Mouse (Mus musculus) liver, embryonic 12.5 days (tissue): ENCODE measurements around the gene Rad9a. TPM values are rescaled to one million over a fixed set of nuclear protein-coding genes. Genes with fewer than 3 reads are reported as not detected.
A peak's percentile ranks its signal among the peaks of the same experiment; 100 is the strongest.

ENCODE experiments used
- ATAC-seq: fragments of 200-750 bp; cut with Nextera tagmentation; 2 replicates; pipeline ENCODE4 v1.8.0; 2017; ENCODE audit warnings: moderate number of reproducible peaks, mild to moderate bottlenecking, moderate library complexity
- H3K27ac ChIP-seq: fragments of 300-500 bp; sonication (generic); 2 replicates; pipeline ENCODE4 v1.5.1; 2016; ENCODE audit warnings: mild to moderate bottlenecking
- H3K27me3 ChIP-seq: fragments of 300-500 bp; sonication (generic); replicated peaks from 2 replicates; pipeline ENCODE4 v1.6.1; 2016; ENCODE audit warnings: mild to moderate bottlenecking, moderate library complexity
- H3K36me3 ChIP-seq: fragments of 300-500 bp; sonication (generic); 2 replicates; pipeline ENCODE4 v1.6.1; 2016; ENCODE audit warnings: mild to moderate bottlenecking, moderate library complexity
- H3K4me1 ChIP-seq: fragments of 300-500 bp; sonication (generic); 2 replicates; pipeline ENCODE4 v1.6.1; 2016
- H3K4me2 ChIP-seq: fragments of 300-500 bp; sonication (generic); 2 replicates; pipeline ENCODE4 v1.6.1; 2016; ENCODE audit warnings: mild to moderate bottlenecking, moderate library complexity
- H3K4me3 ChIP-seq: fragments of 300-500 bp; sonication (generic); 2 replicates; pipeline ENCODE4 v1.5.1; 2016; ENCODE audit warnings: mild to moderate bottlenecking, moderate library complexity
- H3K9ac ChIP-seq: fragments of 300-500 bp; sonication (generic); 2 replicates; pipeline ENCODE4 v1.6.1; 2016; ENCODE audit warnings: mild to moderate bottlenecking, moderate library complexity
- H3K9me3 ChIP-seq: fragments of 300-500 bp; sonication (generic); replicated peaks from 2 replicates; pipeline ENCODE4 v1.6.1; 2016; ENCODE audit warnings: mild to moderate bottlenecking, moderate library complexity
- WGBS: fragments of 180-500 bp; shearing (Covaris S2); methylation state at CpG from one replicate; pipeline ENCODE4 v1.1.7; 2016; ENCODE audit not compliant: insufficient replicate concordance; 5-methylcytosine and 5-hydroxymethylcytosine counted together
- polyA plus RNA-seq: library from polyadenylated mRNA; unstranded; fragments of >200 nt; fragmentation: Nextera tagmentation; extraction: Ambion mirVana; gene quantifications from 2 replicates; pipeline ENCODE4 v1.2.1, GENCODE M21; 2016

Rad9a gene
- polyA plus RNA-seq, 1 experiment from 2014 or later: 26.5 TPM

DNA sequence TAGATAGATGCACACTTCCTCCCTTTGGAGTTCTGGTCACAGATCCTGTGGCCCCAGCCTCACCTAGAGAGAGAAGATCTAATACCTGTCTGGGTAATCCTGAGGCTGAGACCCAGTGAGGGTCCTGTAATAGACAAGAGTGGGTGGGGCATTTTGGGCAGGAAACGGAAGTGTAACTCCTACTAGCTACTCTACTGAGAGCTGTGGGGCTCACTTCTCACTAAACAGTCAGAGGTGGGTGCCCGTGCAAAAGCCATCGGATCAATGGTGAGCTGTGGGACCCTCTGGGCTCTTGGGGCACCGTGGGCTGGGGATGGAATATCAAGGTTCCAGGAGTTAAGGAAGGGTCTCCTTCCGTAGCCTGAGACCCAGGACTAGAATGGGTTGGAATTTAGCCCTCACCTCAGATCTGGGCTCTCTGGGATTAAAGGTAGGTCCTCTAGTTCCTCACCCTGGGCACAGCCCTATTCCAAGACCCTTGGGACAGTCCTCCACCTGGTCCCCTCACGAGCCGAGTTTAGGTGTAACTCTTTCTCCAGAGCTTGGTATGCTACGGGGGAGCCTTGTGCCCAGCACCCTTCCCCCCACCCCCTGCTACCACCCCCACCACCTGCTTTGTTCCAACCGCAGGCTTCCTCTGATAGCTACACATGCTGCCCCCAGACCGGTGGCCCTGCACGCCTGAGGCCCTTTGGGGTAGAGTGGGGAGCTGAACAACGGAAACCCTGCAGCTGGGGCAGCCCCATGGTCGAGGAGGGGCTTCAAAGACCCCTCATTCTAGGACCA is 46.8 kb downstream of the Rad9a start:
- H3K36me3 ChIP-seq: peaks cover 84% of the 10 kb centered on the region
- no peaks in the 10 kb centered on the region for H3K9me3 ChIP-seq
- peak overlapping the region; percentile 20 for H3K4me3 ChIP-seq
- peak overlapping the region; percentile 41; the same call in 1 of the 2 replicates for H3K9ac ChIP-seq
- 32% methylated on average over 13 of the region's 13 CpGs for WGBS
- ATAC-seq: peak; percentile 22; the same call in 1 of the 2 replicates
- peak overlapping the region; percentile 46 for H3K4me2 ChIP-seq
- peak overlapping the region; percentile 8; the same call in 1 of the 2 replicates for H3K27ac ChIP-seq
- peaks cover 42% of the 10 kb centered on the region for H3K4me1 ChIP-seq
- H3K27me3 ChIP-seq: no peaks in the 10 kb centered on the region

GRCm38 (mm10) chr19:4153232-4153654 is 48.2 kb downstream of the Rad9a start, which contains the start of gene Ptprcap:
Ptprcap (plus strand) TSS chr19:4153604.
- Histone ChIP-seq H3K9me3 (no peaks in the 10 kb centered on the region), H3K27me3 (no peaks in the 10 kb centered on the region), H3K36me3 (peaks cover 71% of the 10 kb centered on the region), H3K9ac (no peak within 1 kb of the TSS), H3K4me2 (peak within 1 kb of the TSS; percentile 46), H3K4me3 (no peak within 1 kb of the TSS; the same call in 1 of the 2 replicates), H3K27ac (peak within 1 kb of the TSS; percentile 8; the same call in 1 of the 2 replicates), H3K4me1 (peaks cover 52% of the 10 kb centered on the region)
- WGBS: 76% methylated on average over 11 of the region's 11 CpGs
- no peak for ATAC-seq

DNA sequence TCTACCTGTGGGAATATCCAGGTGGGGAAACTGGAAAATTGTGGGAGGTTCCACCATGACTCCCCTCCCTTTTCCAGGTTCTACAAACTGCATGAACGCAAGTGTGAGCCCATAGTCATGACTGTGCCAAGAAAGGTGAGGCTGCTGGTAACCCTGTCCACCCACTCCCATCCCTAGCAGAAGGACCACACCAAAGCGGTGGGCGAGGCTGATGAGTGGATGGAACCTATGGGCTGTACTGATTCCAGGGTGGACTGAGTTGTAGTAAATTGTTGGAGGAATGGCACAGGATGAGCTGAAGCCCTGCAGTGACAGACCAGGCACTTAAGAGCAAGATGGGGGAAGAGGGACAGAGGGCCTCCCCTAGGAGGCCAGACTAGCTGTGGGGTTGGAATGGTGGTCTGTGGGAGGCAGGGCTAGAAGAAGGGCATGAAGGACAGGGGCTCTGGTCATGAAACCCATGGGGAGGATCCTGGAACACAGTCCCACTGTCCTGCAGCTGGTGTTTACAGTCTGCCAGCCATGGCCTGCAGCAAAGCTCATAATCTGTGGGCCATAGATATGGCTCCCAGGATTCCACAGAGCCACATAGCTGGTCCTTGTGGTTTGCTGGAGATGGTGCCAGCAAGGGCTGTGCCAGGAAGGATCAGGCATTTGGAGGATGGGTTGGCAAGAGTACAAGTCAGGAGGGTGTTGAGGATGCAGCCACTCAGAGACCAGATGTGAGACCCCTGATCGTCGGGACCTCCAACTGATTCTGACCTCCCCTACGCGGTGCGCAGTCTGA is 48.8 kb downstream of the Rad9a start:
- Histone ChIP-seq H3K4me2 (no peak overlapping the region), H3K9ac (no peak overlapping the region), H3K27ac (0 out of 2 replicates have a peak overlapping the region, but pooled peaks have one; percentile 8), H3K27me3 (no peaks in the 10 kb centered on the region), H3K36me3 (peaks cover 65% of the 10 kb centered on the region), H3K4me3 (no peak overlapping the region), H3K4me1 (peaks cover 58% of the 10 kb centered on the region), H3K9me3 (no peaks in the 10 kb centered on the region)
- 88% methylated on average over 8 of the region's 8 CpGs for WGBS
- no peak for ATAC-seq

GRCm38 (mm10) chr19:4151898-4152297 is 49.6 kb downstream of the Rad9a start:
- H3K4me1 ChIP-seq: peaks cover 60% of the 10 kb centered on the region
- no peak overlapping the region for H3K27ac ChIP-seq
- WGBS: 79% methylated on average over 5 of the region's 5 CpGs
- H3K4me2 ChIP-seq: no peak overlapping the region
- H3K27me3 ChIP-seq: no peaks in the 10 kb centered on the region
- no peak overlapping the region for H3K9ac ChIP-seq
- no peak overlapping the region for H3K4me3 ChIP-seq
- peaks cover 57% of the 10 kb centered on the region for H3K36me3 ChIP-seq
- H3K9me3 ChIP-seq: no peaks in the 10 kb centered on the region
- ATAC-seq: no peak

- H3K9me3 ChIP-seq: no peaks in the 10 kb centered on the region
- no peak overlapping the region for H3K4me2 ChIP-seq
- H3K36me3 ChIP-seq: peaks cover 53% of the 10 kb centered on the region
- ATAC-seq: no peak
- H3K4me1 ChIP-seq: peaks cover 60% of the 10 kb centered on the region
- 80% methylated on average over 5 of the region's 5 CpGs for WGBS
- no peak overlapping the region for H3K27ac ChIP-seq
- no peaks in the 10 kb centered on the region for H3K27me3 ChIP-seq
- H3K9ac ChIP-seq: no peak overlapping the region
- H3K4me3 ChIP-seq: no peak overlapping the region
These were observed 50.0 kb downstream of the Rad9a start for GRCm38 (mm10) chr19:4151488-4151860.

DNA sequence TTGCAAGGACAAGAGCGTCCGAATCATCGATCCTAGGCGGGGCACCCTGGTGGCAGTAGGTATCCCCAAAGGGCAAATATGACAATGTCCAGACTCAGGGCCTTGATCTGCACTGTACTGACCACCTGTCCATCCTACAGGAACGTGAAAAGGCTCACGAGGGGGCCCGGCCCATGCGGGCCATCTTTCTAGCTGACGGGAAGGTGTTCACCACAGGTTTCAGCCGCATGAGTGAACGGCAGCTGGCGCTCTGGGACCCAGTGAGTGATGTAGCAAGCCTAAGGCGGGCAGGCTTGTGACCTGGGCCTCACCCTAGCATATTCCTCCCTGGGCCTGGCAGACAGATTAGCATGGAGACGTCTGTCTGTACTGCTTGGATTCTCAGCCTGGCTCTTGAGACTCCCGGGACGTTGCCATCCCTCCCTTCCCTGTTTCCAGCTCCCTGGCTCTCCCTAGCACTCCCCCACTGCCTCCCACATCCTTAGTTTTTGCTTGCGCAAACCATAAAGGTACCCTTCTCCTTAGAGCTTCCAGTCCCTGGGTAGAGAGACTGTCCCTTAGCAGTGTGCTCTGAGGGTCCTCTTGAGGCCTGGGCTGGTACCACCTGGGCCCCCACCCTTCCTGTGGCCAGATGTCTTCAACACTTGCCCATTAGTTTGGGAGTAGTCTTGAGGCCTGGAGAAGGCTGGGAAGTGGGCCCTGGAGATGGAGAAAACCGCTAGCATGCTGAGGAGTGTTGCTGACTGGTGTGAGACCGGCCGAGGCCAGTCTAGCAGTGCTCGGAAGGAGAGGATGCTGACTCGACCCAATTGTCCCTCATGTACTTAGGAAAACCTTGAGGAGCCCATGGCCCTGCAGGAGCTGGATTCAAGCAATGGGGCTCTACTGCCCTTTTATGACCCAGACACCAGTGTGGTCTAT is 50.6 kb downstream of the Rad9a start:
- Histone ChIP-seq H3K4me2 (0 out of 2 replicates have a peak overlapping the region, but pooled peaks have one; percentile 86), H3K4me1 (peaks cover 56% of the 10 kb centered on the region), H3K27me3 (no peaks in the 10 kb centered on the region), H3K27ac (no peak overlapping the region), H3K9ac (no peak overlapping the region), H3K36me3 (peaks cover 46% of the 10 kb centered on the region), H3K4me3 (no peak overlapping the region), H3K9me3 (no peaks in the 10 kb centered on the region)
- 85% methylated on average over 22 of the region's 22 CpGs for WGBS
- no peak for ATAC-seq

DNA sequence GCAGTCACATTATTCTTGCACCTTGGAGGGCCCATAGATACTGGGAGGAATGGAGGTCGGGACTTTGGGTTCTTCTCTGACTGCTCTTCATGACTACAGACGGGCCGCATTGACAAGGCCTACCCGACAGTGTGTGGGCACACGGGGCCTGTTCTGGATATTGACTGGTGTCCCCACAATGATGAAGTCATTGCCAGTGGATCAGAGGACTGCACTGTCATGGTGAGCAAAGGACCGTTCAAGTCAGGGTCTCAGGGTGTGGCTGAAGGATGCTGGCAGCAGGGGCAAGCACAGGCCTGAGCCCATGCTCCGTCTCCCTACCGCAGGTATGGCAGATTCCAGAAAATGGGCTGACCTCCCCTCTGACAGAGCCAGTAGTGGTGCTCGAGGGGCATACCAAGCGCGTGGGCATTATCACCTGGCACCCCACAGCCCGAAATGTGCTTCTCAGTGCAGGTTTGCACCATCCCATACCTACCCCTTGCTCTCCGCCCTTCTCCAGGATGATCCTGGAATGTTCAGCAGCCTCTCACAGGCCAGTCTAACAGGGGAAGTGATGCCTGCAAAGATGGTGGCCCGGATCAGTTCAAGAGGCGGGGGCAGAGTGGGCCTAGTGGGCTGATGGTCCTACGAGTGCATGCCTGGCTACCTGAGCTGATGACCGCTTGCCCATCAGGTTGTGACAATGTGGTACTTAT is 51.5 kb downstream of the Rad9a start:
- Histone ChIP-seq H3K36me3 (peaks cover 42% of the 10 kb centered on the region), H3K4me1 (peaks cover 48% of the 10 kb centered on the region), H3K4me2 (peak overlapping the region; percentile 86), H3K9me3 (no peaks in the 10 kb centered on the region), H3K9ac (peak overlapping the region; percentile 88; the same call in 1 of the 2 replicates), H3K27me3 (no peaks in the 10 kb centered on the region), H3K27ac (no peak overlapping the region), H3K4me3 (peak overlapping the region; percentile 83)
- WGBS: 87% methylated on average over 17 of the region's 17 CpGs
- no peak for ATAC-seq

DNA sequence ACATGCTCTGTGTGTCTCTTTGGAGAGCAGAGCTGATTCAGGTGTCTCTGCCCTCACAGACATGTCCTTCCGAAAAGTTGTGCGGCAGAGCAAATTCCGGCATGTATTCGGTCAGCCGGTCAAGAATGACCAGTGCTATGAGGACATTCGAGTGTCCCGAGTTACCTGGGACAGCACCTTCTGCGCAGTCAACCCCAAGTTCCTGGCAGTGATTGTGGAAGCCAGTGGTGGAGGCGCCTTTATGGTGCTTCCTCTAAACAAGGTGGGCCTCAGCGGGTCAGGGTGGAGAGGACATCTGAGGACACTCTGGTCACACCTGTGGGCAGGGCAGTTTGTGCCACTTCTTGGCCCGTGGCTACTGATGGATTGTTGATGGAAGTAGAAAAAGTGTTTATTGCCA is 52.2 kb downstream of the Rad9a start:
- Histone ChIP-seq H3K4me3 (peak overlapping the region; percentile 83), H3K4me1 (peaks cover 42% of the 10 kb centered on the region), H3K36me3 (peaks cover 42% of the 10 kb centered on the region), H3K27me3 (no peaks in the 10 kb centered on the region), H3K9ac (peak overlapping the region; percentile 88), H3K9me3 (no peaks in the 10 kb centered on the region), H3K27ac (peak overlapping the region; percentile 85), H3K4me2 (peak overlapping the region; percentile 86)
- ATAC-seq: no peak
- WGBS: 70% methylated on average over 11 of the region's 11 CpGs

DNA sequence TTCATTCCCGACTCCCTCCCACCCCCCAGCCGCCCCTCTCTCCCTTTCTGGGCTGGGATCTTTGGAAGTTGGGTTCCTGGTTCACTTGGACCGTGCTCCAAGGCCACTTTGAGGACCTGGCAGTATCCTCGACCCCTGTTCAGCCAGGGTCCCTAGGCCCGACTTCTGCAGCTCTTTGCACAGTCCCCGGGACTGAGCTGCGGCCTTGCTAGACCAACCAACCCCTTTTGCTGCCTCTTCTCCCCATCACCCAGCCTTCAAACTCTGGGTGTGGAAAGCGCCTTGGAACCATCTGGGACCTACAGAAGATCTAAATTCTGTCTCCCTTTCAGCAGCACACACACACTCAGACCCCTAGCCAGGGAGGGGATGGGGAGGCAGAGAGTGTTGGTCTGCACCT is 52.6 kb downstream of the Rad9a start:
- H3K4me1 ChIP-seq: peaks cover 38% of the 10 kb centered on the region
- H3K27ac ChIP-seq: peak overlapping the region; percentile 85
- H3K9ac ChIP-seq: peak overlapping the region; percentile 88
- peak; percentile 36 for ATAC-seq
- H3K4me3 ChIP-seq: peak overlapping the region; percentile 83
- peak overlapping the region; percentile 86 for H3K4me2 ChIP-seq
- H3K36me3 ChIP-seq: peaks cover 40% of the 10 kb centered on the region
- H3K27me3 ChIP-seq: peaks cover 1% of the 10 kb centered on the region; the same call in 1 of the 2 replicates
- WGBS: 3% methylated on average over 8 of the region's 8 CpGs
- H3K9me3 ChIP-seq: no peaks in the 10 kb centered on the region

DNA sequence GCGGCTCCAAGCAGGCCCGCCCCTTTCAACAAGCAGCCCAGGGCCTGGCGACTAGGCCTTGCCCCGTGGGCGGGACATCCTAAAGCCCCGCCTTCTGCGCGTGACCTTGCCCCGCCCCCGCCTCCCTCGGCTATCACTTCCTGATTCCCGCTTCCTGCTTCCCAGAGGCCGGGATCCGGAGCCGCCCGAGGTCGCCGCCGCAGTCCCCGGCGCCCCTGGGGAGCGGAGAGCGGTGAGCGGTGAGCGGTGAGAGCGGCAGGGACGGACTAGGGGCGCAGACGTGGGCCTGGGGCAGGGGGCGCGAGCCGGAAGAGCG is 53.0 kb downstream of the Rad9a start, which contains the start of gene Coro1b:
Coro1b (plus strand) TSS at position 129 of the 316 bp plus-strand sequence.
- Histone ChIP-seq H3K9ac (peak within 1 kb of the TSS; percentile 88), H3K9me3 (no peaks in the 10 kb centered on the region), H3K4me2 (peak within 1 kb of the TSS; percentile 86), H3K4me3 (peak within 1 kb of the TSS; percentile 83), H3K27ac (peak within 1 kb of the TSS; percentile 85), H3K36me3 (peaks cover 36% of the 10 kb centered on the region), H3K27me3 (peaks cover 5% of the 10 kb centered on the region; the same call in 1 of the 2 replicates), H3K4me1 (peaks cover 34% of the 10 kb centered on the region)
- peak; percentile 91 for ATAC-seq
- WGBS: under 1% methylated on average over 30 of the region's 33 CpGs
